ENCODE assay signal across 10 mouse cellular contexts in genomic region chr5:113323784-113324638, GRCm38 (mm10). TPM values are rescaled to one million over a fixed set of nuclear protein-coding genes. Genes with fewer than 3 reads are reported as not detected.
DNase-seq lines count a peak whose midpoint lies in the region; ATAC-seq and TF ChIP-seq lines count a peak whose summit lies in the region.
"Had no signal": no experiment of that assay in that cellular context is flagged by ENCODE, and none has a peak within 500 bp of the region (broad histone marks: within the 10 kb centered on the region; RNA-seq: fewer than 3 reads in every experiment).

No protein-coding gene starts in this region.

- H3K4me2 ChIP-seq in kidney, postnatal 0 days (ENCODE audit: low read length), result peak overlapping the region; percentile 65
- peak overlapping the region; percentile 65 for H3K4me2 ChIP-seq in midbrain, embryonic 11.5 days

- ATAC-seq in kidney, postnatal 0 days (replicated peaks; ENCODE audit: low FRiP score, low read depth), result peak; percentile 80
- peak; percentile 75 for ATAC-seq in midbrain, embryonic 11.5 days (ENCODE audit: low FRiP score)
- ATAC-seq in inflammation-experienced regulatory T-cells, adult 6 months, result no peak

- TF ChIP-seq POLR2A in bone marrow macrophage, adult 2 months (IDR thresholded peaks at IDR 0.05; ENCODE audit: borderline replicate concordance, low read depth, low read length), result no peak

- no peaks in the 10 kb centered on the region for H3K27me3 ChIP-seq in kidney, postnatal 0 days (ENCODE audit: insufficient read depth, low read length)
- H3K27me3 ChIP-seq in midbrain, embryonic 11.5 days (ENCODE audit: control insufficient read depth, insufficient read depth, low read length), result peaks cover 11% of the 10 kb centered on the region

- H3K9ac ChIP-seq in kidney, postnatal 0 days (ENCODE audit: low read depth, low read length), result 0 out of 2 replicates have a peak overlapping the region, but pooled peaks have one; percentile 27
- H3K9ac ChIP-seq in midbrain, embryonic 11.5 days (ENCODE audit: low read length), result peak overlapping the region; percentile 42

- H3K9me3 ChIP-seq in kidney, postnatal 0 days (replicated peaks; ENCODE audit: low read length), result 0 out of 2 replicates have a peak, but pooled peaks cover 4% of the 10 kb centered on the region
- peaks cover 3% of the 10 kb centered on the region; the same call in 1 of the 2 replicates for H3K9me3 ChIP-seq in midbrain, embryonic 11.5 days (ENCODE audit: control insufficient read depth, low read length)

- H3K4me1 ChIP-seq in bone marrow macrophage, adult 2 months (ENCODE audit: control insufficient read depth, insufficient read depth, low read length), result no peaks in the 10 kb centered on the region
- no peaks in the 10 kb centered on the region for H3K4me1 ChIP-seq in kidney, postnatal 0 days (replicated peaks; ENCODE audit: insufficient read depth, low read length)
- peaks cover 5% of the 10 kb centered on the region; the same call in 1 of the 2 replicates for H3K4me1 ChIP-seq in midbrain, embryonic 11.5 days (ENCODE audit: control insufficient read depth, insufficient read depth, low read length)

- no peaks in the 10 kb centered on the region for H3K36me3 ChIP-seq in kidney, postnatal 0 days (ENCODE audit: insufficient read depth, low read length)
- H3K36me3 ChIP-seq in midbrain, embryonic 11.5 days (ENCODE audit: control insufficient read depth, insufficient read depth, low read length), result no peaks in the 10 kb centered on the region

- intact Hi-C loops in gastrocnemius, postnatal 36 days (cut with DNase I), result no loop called here

- 3% methylated on average over 38 of the region's 38 CpGs for WGBS in kidney, postnatal 0 days
- 3% methylated on average over 38 of the region's 38 CpGs for WGBS in midbrain, embryonic 11.5 days

- TF ChIP-seq CTCF in bone marrow macrophage, adult 2 months (IDR thresholded peaks at IDR 0.05; ENCODE audit: low read depth, low read length), result no peak
- TF ChIP-seq CTCF in kidney, postnatal 0 days (IDR thresholded peaks at IDR 0.05; ENCODE audit: low read depth), result peak; percentile 16; the same call in 1 of the 2 replicates

- H3K27ac ChIP-seq in bone marrow macrophage, adult 2 months (ENCODE audit: insufficient read depth, low read depth, low read length), result no peak overlapping the region
- H3K27ac ChIP-seq in kidney, postnatal 0 days, result no peak overlapping the region
- H3K27ac ChIP-seq in midbrain, embryonic 11.5 days (ENCODE audit: low read depth, low read length), result no peak overlapping the region

- peak; percentile 61 for DNase-seq in embryo, embryonic 10 days (ENCODE audit: low spot score)
- no peak for DNase-seq in embryo, embryonic 9.5 days (ENCODE audit: extremely low spot score)
- DNase-seq in gastrocnemius, postnatal 36 days, result peak; percentile 22 to 38
- no peak for DNase-seq in kidney, postnatal 0 days (ENCODE audit: low spot score)
- DNase-seq in midbrain, embryonic 11.5 days (ENCODE audit: low spot score, missing footprints), result peak; percentile 93
- DNase-seq in right cerebral cortex, adult 2 months (ENCODE audit: low spot score in 2 of 2), result no peak

- peak overlapping the region; percentile 18; the same call in 1 of the 2 replicates for H3K4me3 ChIP-seq in bone marrow macrophage, adult 2 months (ENCODE audit: insufficient read depth, low read length)
- peak overlapping the region; percentile 30 for H3K4me3 ChIP-seq in kidney, postnatal 0 days (replicated peaks; ENCODE audit: low read depth, low read length)
- peak overlapping the region; percentile 30 for H3K4me3 ChIP-seq in midbrain, embryonic 11.5 days (ENCODE audit: low read depth, low read length)

RNA-seq across cellular contexts. Expression of gene Sgsm1, which starts 13.4 kb away (rescaled TPM):
- polyA plus RNA-seq in bone marrow macrophage, adult 2 months (2012; ENCODE audit: insufficient read depth, insufficient read length, missing spikeins), result not detected in 2 replicates
- total RNA-seq in gastrocnemius, postnatal 36 days (2021), result under 1 TPM; 0.32 to 0.61 TPM
- 3.4 and 3.7 TPM in 2 replicates for polyA plus RNA-seq in kidney, postnatal 0 days (2015; fragmentation: Nextera tagmentation; extraction: Ambion mirVana)
- 10.8 TPM in 2 replicates for polyA plus RNA-seq in midbrain, embryonic 11.5 days (2014; fragmentation: Nextera tagmentation; extraction: Ambion mirVana)
- polyA plus RNA-seq in inflammation-experienced regulatory T-cells, adult 6 months (2017; shearing (Covaris generic)), result not detected

RNA-seq across cellular contexts. Expression of gene Aym1, which starts 33.1 kb away (rescaled TPM):
- polyA plus RNA-seq in bone marrow macrophage, adult 2 months (2012; ENCODE audit: insufficient read depth, insufficient read length, missing spikeins), result not detected in 2 replicates
- not detected for total RNA-seq in gastrocnemius, postnatal 36 days (2021)
- polyA plus RNA-seq in kidney, postnatal 0 days (2015; fragmentation: Nextera tagmentation; extraction: Ambion mirVana), result not detected in 2 replicates
- polyA plus RNA-seq in midbrain, embryonic 11.5 days (2014; fragmentation: Nextera tagmentation; extraction: Ambion mirVana), result not detected in 2 replicates
- polyA plus RNA-seq in inflammation-experienced regulatory T-cells, adult 6 months (2017; shearing (Covaris generic)), result not detected
- total RNA-seq: CH12.LX; heart, postnatal 14 days had no signal

Comparison
In these comparisons a context has a peak if more than half of its experiments do, and no peak if none do; other contexts are left out.
1. DNase-seq: peak in embryo, embryonic 10 days (single experiment), gastrocnemius, postnatal 36 days (2 of 2) and midbrain, embryonic 11.5 days (single experiment); none in embryo, embryonic 9.5 days (single experiment), kidney, postnatal 0 days (single experiment) and right cerebral cortex, adult 2 months (0 of 2).
2. Peak in every context shown above with its lines, with median percentiles within 50 percentile points of each other: H3K4me3 ChIP-seq.